Mouse (Mus musculus) kidney, postnatal 0 days (tissue): ENCODE measurements around the gene Hs3st6. TPM values are rescaled to one million over a fixed set of nuclear protein-coding genes. Genes with fewer than 3 reads are reported as not detected.
A peak's percentile ranks its signal among the peaks of the same experiment; 100 is the strongest.

ENCODE experiments used
- ATAC-seq: fragments of 200-750 bp; cut with Nextera tagmentation; replicated peaks from 2 replicates; pipeline ENCODE4 v1.8.0; 2017; ENCODE audit warnings: low read depth, moderate number of reproducible peaks, moderate TSS enrichment, moderate library complexity; ENCODE audit not compliant: low FRiP score
- DNase-seq: peaks from one replicate; pipeline ENCODE4 v3.0.0-alpha.2; 2016; ENCODE audit warnings: low spot score
- H3K27ac ChIP-seq: fragments of 300-500 bp; sonication (generic); 2 replicates; pipeline ENCODE4 v1.5.1; 2014; ENCODE audit warnings: mild to moderate bottlenecking
- H3K27me3 ChIP-seq: fragments of 300-500 bp; sonication (generic); 2 replicates; pipeline ENCODE4 v1.6.1; 2014; ENCODE audit warnings: low read length, mixed read lengths; ENCODE audit not compliant: insufficient read depth
- H3K36me3 ChIP-seq: fragments of 300-500 bp; sonication (generic); 2 replicates; pipeline ENCODE4 v1.6.1; 2014; ENCODE audit warnings: low read length, mixed read lengths; ENCODE audit not compliant: insufficient read depth
- H3K4me1 ChIP-seq: fragments of 300-500 bp; sonication (generic); replicated peaks from 2 replicates; pipeline ENCODE4 v1.6.1; 2014; ENCODE audit warnings: antibody characterized with exemption, low read length, mixed read lengths; ENCODE audit not compliant: insufficient read depth
- H3K4me2 ChIP-seq: fragments of 300-500 bp; sonication (generic); 2 replicates; pipeline ENCODE4 v1.6.1; 2014; ENCODE audit warnings: mild to moderate bottlenecking, low read length, moderate library complexity, mixed read lengths
- H3K4me3 ChIP-seq: fragments of 300-500 bp; sonication (generic); replicated peaks from 2 replicates; pipeline ENCODE4 v1.5.1; 2014; ENCODE audit warnings: low read depth, low read length
- H3K9ac ChIP-seq: fragments of 300-500 bp; sonication (generic); 2 replicates; pipeline ENCODE4 v1.6.1; 2014; ENCODE audit warnings: low read depth, low read length
- H3K9me3 ChIP-seq: fragments of 300-500 bp; sonication (generic); replicated peaks from 2 replicates; pipeline ENCODE4 v1.6.1; 2016; ENCODE audit warnings: low read length, inconsistent platforms, mixed read lengths
- CTCF ChIP-seq: IDR thresholded peaks from 2 replicates; pipeline ENCODE4 v1.5.1; 2016; ENCODE audit warnings: antibody characterized with exemption, low read depth, mild to moderate bottlenecking, moderate library complexity
- WGBS: fragments of 180-500 bp; shearing (Covaris S2); extraction: QIAGEN DNeasy Blood & Tissue Kit; methylation state at CpG from one replicate; pipeline ENCODE4 v1.1.7; 2014; 5-methylcytosine and 5-hydroxymethylcytosine counted together
- polyA plus RNA-seq: library from polyadenylated mRNA; unstranded; fragments of >200 nt; fragmentation: Nextera tagmentation; extraction: Ambion mirVana; gene quantifications from 2 replicates; pipeline ENCODE4 v1.2.1, GENCODE M21; 2015

Gene Hs3st6
- polyA plus RNA-seq, 1 experiment from 2014 or later: 38.6 TPM

- no peaks in the 10 kb centered on the region for H3K36me3 ChIP-seq
- no peak overlapping the region for H3K4me2 ChIP-seq
- H3K27me3 ChIP-seq: no peaks in the 10 kb centered on the region
- H3K9ac ChIP-seq: no peak overlapping the region
- no peaks in the 10 kb centered on the region for H3K4me1 ChIP-seq
- no peaks in the 10 kb centered on the region for H3K9me3 ChIP-seq
- 61% methylated on average over 3 of the region's 3 CpGs for WGBS
- DNase-seq (no peak), ATAC-seq (no peak)
- H3K27ac ChIP-seq: no peak overlapping the region
- H3K4me3 ChIP-seq: no peak overlapping the region
- 0 out of 2 replicates have a peak, but pooled peaks have one; percentile 10 for TF ChIP-seq CTCF
These were observed 47.7 kb downstream of the Hs3st6 start for GRCm38 (mm10) chr17:24800524-24800923.

DNA sequence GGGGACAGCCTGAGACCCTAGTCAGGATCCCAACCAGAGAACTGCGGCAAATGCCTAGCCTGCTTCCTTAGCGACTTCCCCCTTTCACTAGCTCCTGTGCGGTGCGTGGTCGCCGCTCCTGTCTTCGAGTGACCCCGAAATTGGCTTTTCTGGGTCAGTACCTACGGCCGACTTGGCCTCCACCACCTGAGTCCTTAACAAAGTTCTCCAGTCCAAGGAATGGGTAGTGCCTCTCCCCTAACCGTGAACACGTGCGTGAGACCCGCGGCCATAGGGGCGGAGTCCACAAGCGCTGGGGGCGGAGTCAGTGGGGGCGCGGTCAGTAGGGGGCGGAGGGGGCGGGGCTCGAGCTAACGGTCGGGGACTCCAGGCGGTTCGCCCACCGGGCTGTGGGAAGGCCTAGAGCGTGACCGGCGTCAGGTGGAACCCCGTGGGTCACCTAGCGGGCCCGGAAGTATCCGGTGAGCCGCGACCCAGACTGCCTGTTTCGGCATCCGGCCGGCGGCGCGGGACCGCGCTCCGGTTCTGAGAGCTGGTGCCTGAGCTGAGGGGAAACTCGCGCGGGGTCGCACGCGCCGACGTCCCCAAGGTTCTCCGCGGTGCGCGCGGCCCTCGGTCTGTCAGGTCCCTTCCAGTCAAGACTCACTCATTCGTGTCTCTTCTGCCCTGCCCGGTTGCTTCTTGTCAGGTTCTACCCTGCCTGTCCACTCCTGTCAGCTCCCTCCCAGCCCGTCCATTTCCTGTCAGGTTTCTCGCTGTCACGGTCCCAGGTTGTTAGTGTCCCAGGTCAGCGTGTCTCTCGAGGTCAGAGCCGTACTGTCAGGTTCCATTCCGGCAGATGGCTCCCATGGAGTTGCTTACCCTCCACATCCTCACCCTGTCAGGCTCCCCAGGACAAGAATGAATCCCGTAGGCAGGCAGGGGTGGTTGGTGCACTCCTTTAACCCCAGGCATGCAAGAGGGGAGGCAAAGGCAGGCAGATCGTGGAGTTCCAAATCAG, 51.5 kb downstream of the Hs3st6 start, which contains the start of gene Meiob:
TSS of gene Meiob (plus strand) at position 338 of the 1,000 bp plus-strand sequence.
- H3K4me3 ChIP-seq: peak within 1 kb of the TSS; percentile 47
- DNase-seq (peak; percentile 77), ATAC-seq (peak; percentile 80)
- peak within 1 kb of the TSS; percentile 82 for H3K4me2 ChIP-seq
- no peaks in the 10 kb centered on the region for H3K9me3 ChIP-seq
- WGBS: under 1% methylated on average over 67 of the region's 71 CpGs
- no peak within 1 kb of the TSS for H3K27ac ChIP-seq
- H3K27me3 ChIP-seq: no peaks in the 10 kb centered on the region
- no peaks in the 10 kb centered on the region for H3K4me1 ChIP-seq
- no peaks in the 10 kb centered on the region for H3K36me3 ChIP-seq
- TF ChIP-seq CTCF: no peak
- peak within 1 kb of the TSS; percentile 52 for H3K9ac ChIP-seq

Other genes starting within 250 kb of the Hs3st6 start
- gene Traf7, start 225.1 kb upstream of the Hs3st6 start, polyA plus RNA-seq: 59.4 and 67.3 TPM in 2 replicates
- gene Rab26, start 218.8 kb upstream of the Hs3st6 start, polyA plus RNA-seq: 3.5 and 3.7 TPM in 2 replicates
- 10.6 and 17.7 TPM in 2 replicates for gene Pkd1, start 203.2 kb upstream of the Hs3st6 start, polyA plus RNA-seq
- 36.4 and 42.4 TPM in 2 replicates for gene Tsc2, start 120.4 kb upstream of the Hs3st6 start, polyA plus RNA-seq
- gene Nthl1, start 120.3 kb upstream of the Hs3st6 start, polyA plus RNA-seq: 13.4 and 14.9 TPM in 2 replicates
- 141 and 145 TPM in 2 replicates for gene Slc9a3r2, start 102.7 kb upstream of the Hs3st6 start, polyA plus RNA-seq
- 0.32 and 0.38 TPM in 2 replicates for gene Npw, start 94.5 kb upstream of the Hs3st6 start, polyA plus RNA-seq
- 17.5 and 18.1 TPM in 2 replicates for gene Zfp598, start 83.3 kb upstream of the Hs3st6 start, polyA plus RNA-seq
- gene Syngr3, start 63.0 kb upstream of the Hs3st6 start, polyA plus RNA-seq: 1.4 and 1.7 TPM in 2 replicates
- 43.3 and 47.6 TPM in 2 replicates for gene Gfer, start 56.8 kb upstream of the Hs3st6 start, polyA plus RNA-seq
- gene Noxo1, start 56.8 kb upstream of the Hs3st6 start, polyA plus RNA-seq: 2.6 and 2.7 TPM in 2 replicates
- gene Tbl3, start 45.3 kb upstream of the Hs3st6 start, polyA plus RNA-seq: 50.5 and 57.3 TPM in 2 replicates
- not detected in 2 replicates for gene Rnf151, start 34.9 kb upstream of the Hs3st6 start, polyA plus RNA-seq
- 1,452 and 1,460 TPM in 2 replicates for gene Rps2, start 34.9 kb upstream of the Hs3st6 start, polyA plus RNA-seq
- gene Ndufb10, start 28.5 kb upstream of the Hs3st6 start, polyA plus RNA-seq: 417 and 419 TPM in 2 replicates
- 0.36 and 0.38 TPM in 2 replicates for gene Rpl3l, start 25.2 kb upstream of the Hs3st6 start, polyA plus RNA-seq
- gene Msrb1, start 16.3 kb upstream of the Hs3st6 start, polyA plus RNA-seq: 45.8 and 48.6 TPM in 2 replicates
- gene Meiob, start 51.3 kb downstream of the Hs3st6 start, polyA plus RNA-seq: 0.23 and 0.47 TPM in 2 replicates
- gene Hagh, start 87.2 kb downstream of the Hs3st6 start, polyA plus RNA-seq: 99.7 and 101 TPM in 2 replicates
- 88.0 and 90.7 TPM in 2 replicates for gene Fahd1, start 97.4 kb downstream of the Hs3st6 start, polyA plus RNA-seq
- 6.8 and 8.2 TPM in 2 replicates for gene Igfals, start 113.0 kb downstream of the Hs3st6 start, polyA plus RNA-seq
- 55.9 and 57.5 TPM in 2 replicates for gene Nubp2, start 133.4 kb downstream of the Hs3st6 start, polyA plus RNA-seq
- gene Spsb3, start 133.7 kb downstream of the Hs3st6 start, polyA plus RNA-seq: 53.4 and 55.9 TPM in 2 replicates
- gene Eme2, start 142.1 kb downstream of the Hs3st6 start, polyA plus RNA-seq: 29.5 and 29.6 TPM in 2 replicates
- gene Mrps34, start 142.1 kb downstream of the Hs3st6 start, polyA plus RNA-seq: 141 TPM in 2 replicates
- 87.1 and 93.1 TPM in 2 replicates for gene Nme3, start 143.5 kb downstream of the Hs3st6 start, polyA plus RNA-seq
- gene Mapk8ip3, start 184.0 kb downstream of the Hs3st6 start, polyA plus RNA-seq: 12.7 and 13.7 TPM in 2 replicates
- 95.0 and 108 TPM in 2 replicates for gene Jpt2, start 207.7 kb downstream of the Hs3st6 start, polyA plus RNA-seq